Mouse (Mus musculus) CH12.LX (cell line): ENCODE measurements at regions not wholly inside any gene's neighbourhood (a gene's known extent, or its start where the extent isn't known, plus 50 kb on each side); places are given as distances from the start of the nearest gene placed in this dataset.
A peak's percentile ranks its signal among the peaks of the same experiment; 100 is the strongest.

Experiments
- DNase-seq: peaks from one replicate; pipeline ENCODE4 v3.0.0-alpha.2; 2013; ENCODE audit errors: extremely low read depth
- H3K27ac ChIP-seq: 2 replicates; pipeline ENCODE4 v1.5.1; 2012; ENCODE audit warnings: low read depth, mild to moderate bottlenecking, control low read depth, moderate library complexity; ENCODE audit not compliant: insufficient read depth
- H3K27me3 ChIP-seq: replicated peaks from 2 replicates; pipeline ENCODE3; 2012; ENCODE audit warnings: inconsistent platforms
- H3K36me3 ChIP-seq, 2 experiments: replicated peaks in 1 of 2; 2 replicates each; pipeline versions ENCODE3 to v1.6.1; 2012; ENCODE audit warnings: inconsistent platforms in 1 of 2, low read length in 1 of 2, mild to moderate bottlenecking in 1 of 2, mixed read lengths in 1 of 2, moderate library complexity in 1 of 2; ENCODE audit not compliant: control insufficient read depth in 1 of 2, insufficient read depth in 1 of 2
- H3K4me1 ChIP-seq, 2 experiments: 2 replicates each; pipeline ENCODE4 v1.6.1; 2012; ENCODE audit warnings: inconsistent platforms in 1 of 2, moderate library complexity in 1 of 2; ENCODE audit not compliant: insufficient read depth in 2 of 2, control insufficient read depth in 1 of 2
- H3K4me2 ChIP-seq: 2 replicates; pipeline ENCODE4 v1.6.1; 2012; ENCODE audit warnings: low read depth, mild to moderate bottlenecking, control low read depth; ENCODE audit not compliant: poor library complexity, insufficient read depth, severe bottlenecking
- H3K4me3 ChIP-seq, 3 experiments: fragments of 150-350 bp in 1 of 3; sonication (generic) in 1 of 3; replicated peaks in 1 of 3; 2 replicates each; pipeline versions ENCODE3 to v1.5.1; 2011 to 2012; ENCODE audit warnings: low read depth in 2 of 3, low read length in 2 of 3, mild to moderate bottlenecking in 2 of 3, moderate library complexity in 2 of 3, control low read depth in 1 of 3, improper control_type of control experiment in 1 of 3, inconsistent platforms in 1 of 3, mixed read lengths in 1 of 3; ENCODE audit not compliant: poor library complexity in 1 of 3
- H3K79me2 ChIP-seq: replicated peaks from 2 replicates; pipeline ENCODE4 v1.6.1; 2012; ENCODE audit warnings: mild to moderate bottlenecking, moderate library complexity; ENCODE audit not compliant: control insufficient read depth, poor library complexity, insufficient read depth, severe bottlenecking; ENCODE audit errors: extremely low read depth
- H3K9ac ChIP-seq: 2 replicates; pipeline ENCODE4 v1.6.1; 2012; ENCODE audit warnings: low read depth, mild to moderate bottlenecking, control low read depth, moderate library complexity; ENCODE audit not compliant: insufficient read depth
- H3K9me3 ChIP-seq: replicated peaks from 2 replicates; pipeline ENCODE3; 2012; ENCODE audit warnings: low read length, inconsistent platforms, mixed read lengths
- BHLHE40 ChIP-seq: IDR thresholded peaks from 2 replicates; pipeline ENCODE4 v1.6.1; 2011; ENCODE audit warnings: mild to moderate bottlenecking, low read depth, low read length, improper control_type of control experiment
- CHD1 ChIP-seq: IDR thresholded peaks from 2 replicates; pipeline ENCODE4 v1.6.1; 2012; ENCODE audit warnings: low read depth, low read length, improper control_type of control experiment, inconsistent platforms
- CHD2 ChIP-seq: IDR thresholded peaks from 2 replicates; pipeline ENCODE4 v1.6.1; 2011; ENCODE audit warnings: low read length, improper control_type of control experiment
- CTCF ChIP-seq, 2 experiments: IDR thresholded peaks in 1 of 2; conservative IDR thresholded peaks in 1 of 2; 2 replicates each; pipeline ENCODE4 v1.5.1; 2011 to 2012; ENCODE audit warnings: low read depth in 2 of 2, low read length in 2 of 2, improper control_type of control experiment in 1 of 2, inconsistent platforms in 1 of 2, mild to moderate bottlenecking in 1 of 2, moderate library complexity in 1 of 2
- E2F4 ChIP-seq: IDR thresholded peaks from 2 replicates; pipeline ENCODE4 v1.6.1; 2011; ENCODE audit warnings: low read depth, low read length, improper control_type of control experiment; ENCODE audit not compliant: insufficient replicate concordance
- ELF1 ChIP-seq: IDR thresholded peaks from 2 replicates; pipeline ENCODE4 v1.6.1; 2014; ENCODE audit warnings: low read depth, mild to moderate bottlenecking, inconsistent platforms, low read length, improper control_type of control experiment
- EP300 ChIP-seq: IDR thresholded peaks from 2 replicates; pipeline ENCODE4 v1.6.1; 2011; ENCODE audit warnings: low read length, improper control_type of control experiment
- GABPA ChIP-seq: IDR thresholded peaks from 2 replicates; pipeline ENCODE4 v1.6.1; 2012; ENCODE audit warnings: low read depth, low read length, improper control_type of control experiment, inconsistent platforms; ENCODE audit not compliant: insufficient replicate concordance
- IRF4 ChIP-seq: IDR thresholded peaks from 2 replicates; pipeline ENCODE4 v1.6.1; 2014; ENCODE audit warnings: low read depth, mild to moderate bottlenecking, inconsistent platforms, low read length, improper control_type of control experiment
- JUND ChIP-seq: conservative IDR thresholded peaks from 2 replicates; pipeline ENCODE4 v1.6.1; 2011; ENCODE audit warnings: low read depth, low read length, improper control_type of control experiment
- MAFK ChIP-seq: IDR thresholded peaks from 2 replicates; pipeline ENCODE4 v1.6.1; 2011; ENCODE audit warnings: low read length, improper control_type of control experiment; ENCODE audit not compliant: insufficient replicate concordance
- MAX ChIP-seq: IDR thresholded peaks from 2 replicates; pipeline ENCODE4 v1.6.1; 2011; ENCODE audit warnings: low read length, improper control_type of control experiment
- MYC ChIP-seq: IDR thresholded peaks from 2 replicates; pipeline ENCODE4 v1.6.1; 2011; ENCODE audit warnings: low read depth, mild to moderate bottlenecking, improper control_type of control experiment, low read length
- NELFE ChIP-seq: IDR thresholded peaks from 2 replicates; pipeline ENCODE4 v1.6.1; 2011; ENCODE audit warnings: low read depth, low read length, improper control_type of control experiment
- POLR2A ChIP-seq: IDR thresholded peaks from 2 replicates; pipeline ENCODE4 v1.6.1; 2011; ENCODE audit warnings: low read depth, mild to moderate bottlenecking, improper control_type of control experiment, low read length
- RAD21 ChIP-seq: IDR thresholded peaks from 2 replicates; pipeline ENCODE4 v1.6.1; 2011; ENCODE audit warnings: low read depth, mild to moderate bottlenecking, low read length, improper control_type of control experiment, moderate library complexity
- RCOR1 ChIP-seq: conservative IDR thresholded peaks from 2 replicates; pipeline ENCODE4 v1.6.1; 2012; ENCODE audit warnings: low read depth, mild to moderate bottlenecking, inconsistent platforms, low read length, improper control_type of control experiment
- SIN3A ChIP-seq: IDR thresholded peaks from 2 replicates; pipeline ENCODE4 v1.6.1; 2012; ENCODE audit warnings: low read length, improper control_type of control experiment, inconsistent platforms
- TCF12 ChIP-seq: IDR thresholded peaks from 2 replicates; pipeline ENCODE4 v1.6.1; 2014; ENCODE audit warnings: low read depth, mild to moderate bottlenecking, inconsistent platforms, low read length, improper control_type of control experiment
- UBTF ChIP-seq: IDR thresholded peaks from 2 replicates; pipeline ENCODE4 v1.6.1; 2012; ENCODE audit warnings: low read depth, mild to moderate bottlenecking, inconsistent platforms, low read length, improper control_type of control experiment, moderate library complexity
- USF2 ChIP-seq: conservative IDR thresholded peaks from 2 replicates; pipeline ENCODE4 v1.6.1; 2011; ENCODE audit warnings: low read depth, low read length, improper control_type of control experiment
- dilution Hi-C: fragments of 300-500 bp; cut with MboI; formaldehyde crosslinking; loops from 2 replicates; pipeline ENCODE4 v1.14.3; 2020; ENCODE audit warnings: low sequenced_read_pairs; ENCODE audit not compliant: extremely low pct_unique_long_range_greater_than_20kb, extremely low pct_ligation_motif_present
- in situ Hi-C: fragments of 300-500 bp; cut with MboI; formaldehyde crosslinking; loops from 3 replicates; pipeline ENCODE4 v1.14.3; 2019; ENCODE audit warnings: low sequenced_read_pairs, low pct_ligation_motif_present, low pct_unique_long_range_greater_than_20kb, mixed read lengths

DNA sequence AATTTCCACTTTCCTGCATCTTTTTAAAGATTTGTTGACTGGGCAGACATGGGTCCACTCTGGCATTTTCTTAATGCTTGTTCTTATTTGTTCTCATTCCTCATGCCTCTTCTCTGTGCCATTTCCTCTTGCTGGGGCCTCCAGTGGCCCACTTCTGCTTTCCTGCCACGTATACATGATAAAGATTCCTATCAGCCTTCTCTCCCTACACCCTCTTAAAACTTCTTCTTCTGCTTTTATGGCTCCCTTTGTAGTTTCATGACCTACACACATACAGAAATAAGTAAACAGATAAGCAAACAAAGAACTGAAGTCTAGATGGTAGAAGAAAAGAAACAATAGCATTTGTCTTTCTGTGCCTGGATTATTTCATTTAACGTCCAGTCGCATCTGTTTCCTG, 110.9 kb upstream of the Tab2 start:
- no peaks in the 10 kb centered on the region for H3K36me3 ChIP-seq
- H3K4me2 ChIP-seq, result no peak overlapping the region
- dilution Hi-C loops, result no loop called here
- H3K4me1 ChIP-seq, result peaks cover 9 to 17% of the 10 kb centered on the region in 2 experiments; a peak in 3 of 4 replicates
- H3K4me3 ChIP-seq, result no peak overlapping the region
- no peak overlapping the region for H3K27ac ChIP-seq
- TF ChIP-seq SIN3A (no peak), IRF4 (0 out of 2 replicates have a peak, but pooled peaks have one; percentile 41), MYC (0 out of 2 replicates have a peak, but pooled peaks have one; percentile 16), EP300 (peak; percentile 51; the same call in 1 of the 2 replicates)
- DNase-seq, result peak; percentile 19
- no peaks in the 10 kb centered on the region for H3K79me2 ChIP-seq
- no peaks in the 10 kb centered on the region for H3K27me3 ChIP-seq
- in situ Hi-C loops, result no loop called here
- H3K9ac ChIP-seq, result no peak overlapping the region
- H3K9me3 ChIP-seq, result no peaks in the 10 kb centered on the region

DNA sequence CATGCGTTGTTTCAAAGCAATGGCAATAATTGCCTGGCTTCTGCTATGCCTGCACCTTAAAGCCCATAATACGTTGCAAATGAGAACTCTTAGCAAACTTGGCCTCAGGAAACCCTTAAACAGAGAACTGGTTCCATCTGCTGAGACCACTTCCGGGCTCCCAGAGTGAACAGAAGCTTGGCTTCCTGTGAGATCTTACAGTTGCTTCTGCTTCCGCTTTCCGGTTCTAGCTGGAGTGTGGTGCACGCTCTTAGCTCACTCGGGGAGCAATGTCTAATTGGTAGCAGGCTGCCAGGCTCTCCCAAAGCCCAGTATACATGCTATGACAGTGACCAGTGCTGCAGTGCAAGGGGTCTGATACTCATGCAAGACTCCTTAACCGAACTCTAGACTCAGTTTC, 109.7 kb upstream of the Tab2 start:
- no peaks in the 10 kb centered on the region for H3K27me3 ChIP-seq
- no peaks in the 10 kb centered on the region for H3K36me3 ChIP-seq
- peaks cover 13 to 15% of the 10 kb centered on the region in 2 experiments for H3K4me1 ChIP-seq
- in situ Hi-C loops (no loop called here), dilution Hi-C loops (no loop called here)
- H3K4me2 ChIP-seq, result no peak overlapping the region
- TF ChIP-seq RAD21 (no peak), CHD2 (no peak), UBTF (no peak), NELFE (no peak), IRF4 (no peak), MAX (no peak)
- no peak for DNase-seq
- H3K9ac ChIP-seq, result no peak overlapping the region
- no peak overlapping the region for H3K4me3 ChIP-seq
- H3K79me2 ChIP-seq, result no peaks in the 10 kb centered on the region
- no peak overlapping the region for H3K27ac ChIP-seq
- peaks cover 1% of the 10 kb centered on the region for H3K9me3 ChIP-seq

DNA sequence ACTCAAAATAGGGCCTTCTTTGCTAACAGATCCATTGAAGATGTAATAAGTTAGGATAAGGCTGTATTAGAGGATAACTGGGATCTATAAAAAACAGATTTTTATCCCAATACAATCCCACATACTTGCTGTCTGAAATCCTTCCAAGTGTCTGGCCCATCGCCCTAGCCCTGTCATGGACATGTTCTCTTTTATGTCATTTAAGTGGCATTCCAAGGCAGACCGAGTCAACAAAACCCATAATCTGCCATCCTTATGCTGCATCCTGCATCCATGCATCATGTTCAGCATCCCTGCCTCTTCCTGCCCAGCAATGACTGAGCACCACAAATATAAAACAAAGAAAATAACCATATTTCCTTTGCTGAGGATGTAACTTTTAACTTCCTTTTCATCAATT, 108.3 kb upstream of the Tab2 start:
- TF ChIP-seq GABPA (no peak), UBTF (no peak), USF2 (no peak), CHD1 (no peak), JUND (no peak), ELF1 (no peak), RCOR1 (no peak), E2F4 (no peak), MAFK (no peak), CTCF (conservative IDR thresholded peaks at IDR 0.05 in 1 of 2, IDR thresholded peaks at IDR 0.05 in 1 of 2; ENCODE audit: low read depth in 2 of 2, low read length in 2 of 2) (no peak), BHLHE40 (no peak), POLR2A (no peak), TCF12 (no peak), EP300 (no peak)
- TF ChIP-seq, all 38 proteins: peak for 0
- dilution Hi-C loops, result no loop called here
- in situ Hi-C loops, result no loop called here
- Histone ChIP-seq H3K4me2 (no peak overlapping the region), H3K36me3 (no peaks in the 10 kb centered on the region), H3K4me3 (no peak overlapping the region), H3K9me3 (peaks cover 2% of the 10 kb centered on the region), H3K4me1 (peaks cover 13 to 16% of the 10 kb centered on the region in 2 experiments), H3K9ac (no peak overlapping the region), H3K79me2 (no peaks in the 10 kb centered on the region), H3K27ac (no peak overlapping the region), H3K27me3 (no peaks in the 10 kb centered on the region)
- no peak for DNase-seq
